Mouse (Mus musculus): ENCODE results near the gene Stxbp1. TPM values are rescaled to one million over a fixed set of nuclear protein-coding genes. Genes with fewer than 3 reads are reported as not detected.

Gene Stxbp1
- polyA plus RNA-seq, 1 experiment from 2014 or later = 23.6 TPM

Other genes with a start within 250 kb of the Stxbp1 start
- 24.8 and 29.1 TPM in 2 replicates for gene St6galnac6, start 247.5 kb downstream of the Stxbp1 start, polyA plus RNA-seq (2015; fragmentation: Nextera tagmentation; extraction: Ambion mirVana)
- gene Ak1, start 225.5 kb downstream of the Stxbp1 start, polyA plus RNA-seq (2015; fragmentation: Nextera tagmentation; extraction: Ambion mirVana) = 302 and 318 TPM in 2 replicates
- gene Eng, start 200.7 kb downstream of the Stxbp1 start, polyA plus RNA-seq (2015; fragmentation: Nextera tagmentation; extraction: Ambion mirVana) = 148 and 155 TPM in 2 replicates
- 19.0 and 21.3 TPM in 2 replicates for gene Fpgs, start 143.1 kb downstream of the Stxbp1 start, polyA plus RNA-seq (2015; fragmentation: Nextera tagmentation; extraction: Ambion mirVana)
- gene Cdk9, start 134.2 kb downstream of the Stxbp1 start, polyA plus RNA-seq (2015; fragmentation: Nextera tagmentation; extraction: Ambion mirVana) = 60.0 and 63.2 TPM in 2 replicates
- gene Sh2d3c, start 126.2 kb downstream of the Stxbp1 start, polyA plus RNA-seq (2015; fragmentation: Nextera tagmentation; extraction: Ambion mirVana) = 33.0 and 34.1 TPM in 2 replicates
- gene 6330409D20Rik, start 106.2 kb downstream of the Stxbp1 start, polyA plus RNA-seq (2015; fragmentation: Nextera tagmentation; extraction: Ambion mirVana) = 0.18 and 0.28 TPM in 2 replicates
- gene Tor2a, start 90.0 kb downstream of the Stxbp1 start, polyA plus RNA-seq (2015; fragmentation: Nextera tagmentation; extraction: Ambion mirVana) = 37.0 and 40.0 TPM in 2 replicates
- 0.11 and 0.17 TPM in 2 replicates for gene Ttc16, start 71.6 kb downstream of the Stxbp1 start, polyA plus RNA-seq (2015; fragmentation: Nextera tagmentation; extraction: Ambion mirVana)
- 3.9 and 4.4 TPM in 2 replicates for gene Ptrh1, start 71.5 kb downstream of the Stxbp1 start, polyA plus RNA-seq (2015; fragmentation: Nextera tagmentation; extraction: Ambion mirVana)
- 0.20 and 0.45 TPM in 2 replicates for gene Cfap157, start 62.8 kb downstream of the Stxbp1 start, polyA plus RNA-seq (2015; fragmentation: Nextera tagmentation; extraction: Ambion mirVana)
- 46.4 and 47.1 TPM in 2 replicates for gene Fam129b, start 28.9 kb upstream of the Stxbp1 start, polyA plus RNA-seq (2015; fragmentation: Nextera tagmentation; extraction: Ambion mirVana)
- gene Rpl12, start 114.3 kb upstream of the Stxbp1 start, polyA plus RNA-seq (2015; fragmentation: Nextera tagmentation; extraction: Ambion mirVana) = 108 and 112 TPM in 2 replicates
- 8.1 and 9.6 TPM in 2 replicates for gene Lrsam1, start 114.4 kb upstream of the Stxbp1 start, polyA plus RNA-seq (2015; fragmentation: Nextera tagmentation; extraction: Ambion mirVana)
- gene Slc2a8, start 134.8 kb upstream of the Stxbp1 start, polyA plus RNA-seq (2015; fragmentation: Nextera tagmentation; extraction: Ambion mirVana) = 18.6 and 19.0 TPM in 2 replicates

Data from heart, embryonic 13.5 days (tissue).